Mouse (Mus musculus): ENCODE results near the gene Sema4g. TPM values are rescaled to one million over a fixed set of nuclear protein-coding genes. Genes with fewer than 3 reads are reported as not detected.
A peak's percentile ranks its signal among the peaks of the same experiment; 100 is the strongest.

Sema4g gene
- 6.5 and 6.9 TPM in 2 replicates for polyA plus RNA-seq (2016; fragmentation: Nextera tagmentation; extraction: Ambion mirVana)

DNA sequence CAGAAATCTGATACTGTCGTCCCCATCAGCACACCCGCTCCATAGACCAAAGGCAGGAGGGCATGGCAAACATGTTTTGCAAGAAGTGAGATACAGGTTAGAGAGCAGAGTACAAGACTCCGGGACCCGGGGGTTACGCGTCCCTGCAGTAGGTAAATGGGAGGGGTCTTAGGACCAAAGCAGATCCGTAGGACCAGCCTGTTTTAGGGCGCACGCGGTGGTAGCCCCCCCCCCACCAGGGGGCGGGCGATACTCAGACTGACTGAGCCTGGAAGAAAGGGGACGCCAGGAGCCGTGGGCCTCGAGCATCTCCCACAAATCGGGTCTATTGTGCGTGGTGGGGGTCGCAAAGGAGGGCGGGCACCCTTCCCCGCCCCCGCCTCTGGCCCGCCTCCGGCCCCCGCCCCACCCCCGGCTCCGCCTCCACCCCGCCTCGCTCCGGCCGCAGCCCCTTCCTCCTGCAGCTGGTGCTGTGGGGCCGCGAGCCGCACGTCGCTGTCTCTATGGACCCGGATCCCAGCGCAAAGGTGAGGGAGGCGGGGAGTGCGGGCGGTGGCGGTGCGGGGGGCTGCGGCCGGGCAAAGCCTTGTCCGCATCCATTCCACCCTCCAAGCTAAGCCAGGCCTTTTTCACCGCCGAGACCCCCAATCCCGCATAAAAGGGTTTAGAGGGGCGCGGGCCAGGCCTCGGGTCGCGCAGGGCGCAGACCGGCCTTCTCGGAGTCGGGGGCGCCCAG is at the start of gene Sema4g:
TSS of gene Sema4g (plus strand) at position 271 of the 736 bp plus-strand sequence.
- H3K27ac ChIP-seq: peak within 1 kb of the TSS; percentile 64
- H3K4me2 ChIP-seq: peak within 1 kb of the TSS; percentile 93
- peaks cover 17% of the 10 kb centered on the region; the same call in 1 of the 2 replicates for H3K36me3 ChIP-seq
- 0 out of 2 replicates have a peak, but pooled peaks have one; percentile 63 for ATAC-seq (ENCODE audit: insufficient number of reproducible peaks, insufficient read depth, low FRiP score, low TSS enrichment, low read depth)
- peak within 1 kb of the TSS; percentile 86 for H3K9ac ChIP-seq (replicated peaks)
- no peaks in the 10 kb centered on the region for H3K9me3 ChIP-seq
- H3K27me3 ChIP-seq: no peaks in the 10 kb centered on the region
- H3K4me3 ChIP-seq (replicated peaks): peak within 1 kb of the TSS; percentile 72
- under 1% methylated on average over 53 of the region's 58 CpGs for WGBS
- H3K4me1 ChIP-seq (replicated peaks): peaks cover 37% of the 10 kb centered on the region

DNA sequence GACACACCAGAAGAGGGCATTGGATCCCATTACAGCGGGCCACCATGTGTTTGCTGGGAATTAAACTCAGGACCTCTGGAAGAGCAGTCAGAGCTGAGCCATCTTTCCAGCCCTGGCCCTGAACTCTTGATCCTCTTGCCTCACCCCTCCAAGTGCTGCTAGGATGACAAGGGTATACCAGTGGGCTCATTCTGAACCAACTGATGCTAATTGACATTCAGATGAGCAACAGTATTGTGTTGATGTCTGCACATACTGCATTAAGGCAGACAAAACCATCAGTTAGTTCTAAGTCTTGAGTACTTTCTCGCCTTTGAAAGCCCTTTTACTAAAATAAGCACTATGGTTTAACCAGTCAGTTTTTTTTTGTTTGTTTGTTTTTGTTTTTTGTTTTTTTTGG is 29.3 kb upstream of the Sema4g start:
- no peak for ATAC-seq (ENCODE audit: insufficient number of reproducible peaks, insufficient read depth, low FRiP score, low TSS enrichment, low read depth)
- Histone ChIP-seq H3K27ac (no peak overlapping the region), H3K27me3 (no peaks in the 10 kb centered on the region), H3K4me3 (replicated peaks) (no peak overlapping the region), H3K36me3 (peaks cover 88% of the 10 kb centered on the region), H3K4me2 (no peak overlapping the region), H3K9ac (replicated peaks) (no peak overlapping the region), H3K9me3 (no peaks in the 10 kb centered on the region), H3K4me1 (replicated peaks) (no peaks in the 10 kb centered on the region)
- 98% methylated on average over 2 of the region's 2 CpGs for WGBS

DNA sequence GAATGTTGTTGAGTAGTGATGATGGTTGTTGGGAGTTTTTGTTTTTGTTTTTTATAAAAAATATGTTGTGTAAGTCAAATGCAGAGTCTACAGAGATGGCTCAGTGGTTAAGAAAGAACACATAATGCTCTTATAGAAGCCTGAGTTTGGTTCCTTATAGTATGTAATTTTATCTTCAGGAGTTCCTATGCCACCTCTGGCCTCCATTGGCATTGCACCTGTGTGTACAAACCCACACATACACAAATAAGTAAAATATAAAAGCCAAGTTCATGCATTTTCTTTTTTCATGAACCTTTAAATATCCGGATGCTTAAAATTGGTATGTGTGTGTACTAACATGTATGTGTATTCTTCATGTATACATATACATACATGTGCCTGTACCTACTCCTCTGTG is 22.9 kb upstream of the Sema4g start:
- ATAC-seq (ENCODE audit: insufficient number of reproducible peaks, insufficient read depth, low FRiP score, low TSS enrichment, low read depth): no peak
- Histone ChIP-seq H3K4me2 (no peak overlapping the region), H3K27ac (no peak overlapping the region), H3K4me3 (replicated peaks) (no peak overlapping the region), H3K27me3 (no peaks in the 10 kb centered on the region), H3K36me3 (peaks cover 90% of the 10 kb centered on the region), H3K9ac (replicated peaks) (no peak overlapping the region), H3K4me1 (replicated peaks) (no peaks in the 10 kb centered on the region), H3K9me3 (no peaks in the 10 kb centered on the region)
- WGBS: 91% methylated on average over 1 of the region's 1 CpGs

DNA sequence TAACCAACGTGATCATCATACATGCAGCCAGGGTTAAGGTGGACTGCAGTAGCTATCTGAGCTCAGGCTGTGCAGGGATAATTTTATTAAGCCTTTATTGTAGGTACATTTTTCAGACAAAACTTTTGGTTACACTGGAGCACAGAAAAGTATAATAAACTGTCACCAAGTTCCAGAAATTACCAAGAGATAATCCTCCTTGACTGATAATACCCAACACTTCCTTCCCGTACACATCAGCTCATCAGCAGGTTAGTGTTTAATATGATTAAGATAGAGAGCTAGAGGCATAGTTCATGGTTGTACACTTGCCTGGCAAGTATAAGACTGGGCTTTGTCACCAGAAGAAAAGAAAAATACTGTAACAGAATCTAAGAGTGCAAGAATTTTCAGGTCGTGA is 20.6 kb upstream of the Sema4g start:
- H3K4me1 ChIP-seq (replicated peaks): no peaks in the 10 kb centered on the region
- H3K27me3 ChIP-seq: no peaks in the 10 kb centered on the region
- H3K4me3 ChIP-seq (replicated peaks): no peak overlapping the region
- H3K27ac ChIP-seq: no peak overlapping the region
- WGBS: 82% methylated on average over 3 of the region's 3 CpGs
- H3K4me2 ChIP-seq: no peak overlapping the region
- ATAC-seq (ENCODE audit: insufficient number of reproducible peaks, insufficient read depth, low FRiP score, low TSS enrichment, low read depth): no peak
- H3K9ac ChIP-seq (replicated peaks): no peak overlapping the region
- peaks cover 92% of the 10 kb centered on the region for H3K36me3 ChIP-seq
- H3K9me3 ChIP-seq: no peaks in the 10 kb centered on the region

DNA sequence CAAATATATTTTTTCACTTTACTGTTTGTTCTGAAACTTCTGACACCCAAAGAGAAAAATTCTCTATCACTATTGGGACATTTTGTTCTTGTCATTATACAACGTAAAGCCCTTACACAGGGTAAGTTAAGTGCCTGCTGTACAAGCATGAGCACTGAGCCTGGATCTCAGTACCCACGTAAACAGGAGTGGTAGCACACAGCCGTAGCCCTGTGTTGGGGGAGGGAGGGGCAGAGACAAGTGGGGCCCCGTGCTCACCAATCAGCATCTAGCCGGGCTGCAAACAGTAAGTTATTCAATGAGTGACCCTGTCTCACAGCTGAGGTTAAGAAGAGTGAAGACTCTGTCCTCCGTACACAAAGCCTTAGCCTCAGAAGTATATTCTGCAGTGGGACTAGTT is 12.3 kb upstream of the Sema4g start:
- H3K4me3 ChIP-seq (replicated peaks): no peak overlapping the region
- H3K9me3 ChIP-seq: no peaks in the 10 kb centered on the region
- H3K4me1 ChIP-seq (replicated peaks): no peaks in the 10 kb centered on the region
- no peak for ATAC-seq (ENCODE audit: insufficient number of reproducible peaks, insufficient read depth, low FRiP score, low TSS enrichment, low read depth)
- H3K27ac ChIP-seq: no peak overlapping the region
- H3K9ac ChIP-seq (replicated peaks): no peak overlapping the region
- no peaks in the 10 kb centered on the region for H3K27me3 ChIP-seq
- 90% methylated on average over 6 of the region's 6 CpGs for WGBS
- peaks cover 98% of the 10 kb centered on the region for H3K36me3 ChIP-seq
- H3K4me2 ChIP-seq: no peak overlapping the region

DNA sequence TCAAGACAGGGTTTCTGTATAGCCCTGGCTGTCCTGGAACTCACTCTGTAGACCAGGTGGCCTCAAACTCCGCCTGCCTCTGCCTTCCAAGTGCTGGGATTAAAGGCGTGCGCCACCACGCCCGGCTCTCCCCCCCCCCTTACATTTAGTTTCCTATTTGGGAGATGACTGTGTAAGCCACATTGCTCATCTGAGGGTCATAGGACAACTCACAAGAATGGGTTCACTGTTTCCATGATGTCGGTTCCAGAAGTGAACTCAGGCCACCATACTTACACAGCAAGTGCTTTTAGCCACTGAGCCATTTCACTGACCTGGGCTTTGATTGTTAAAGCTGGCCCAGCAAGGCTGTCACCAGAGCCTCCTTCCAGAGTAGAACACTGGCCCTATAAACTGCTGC is 11.8 kb upstream of the Sema4g start:
- Histone ChIP-seq H3K27ac (no peak overlapping the region), H3K4me1 (replicated peaks) (no peaks in the 10 kb centered on the region), H3K4me3 (replicated peaks) (no peak overlapping the region), H3K4me2 (no peak overlapping the region), H3K9ac (replicated peaks) (no peak overlapping the region), H3K36me3 (peaks cover 97% of the 10 kb centered on the region), H3K9me3 (no peaks in the 10 kb centered on the region), H3K27me3 (no peaks in the 10 kb centered on the region)
- 89% methylated on average over 6 of the region's 6 CpGs for WGBS
- ATAC-seq (ENCODE audit: insufficient number of reproducible peaks, insufficient read depth, low FRiP score, low TSS enrichment, low read depth): no peak

DNA sequence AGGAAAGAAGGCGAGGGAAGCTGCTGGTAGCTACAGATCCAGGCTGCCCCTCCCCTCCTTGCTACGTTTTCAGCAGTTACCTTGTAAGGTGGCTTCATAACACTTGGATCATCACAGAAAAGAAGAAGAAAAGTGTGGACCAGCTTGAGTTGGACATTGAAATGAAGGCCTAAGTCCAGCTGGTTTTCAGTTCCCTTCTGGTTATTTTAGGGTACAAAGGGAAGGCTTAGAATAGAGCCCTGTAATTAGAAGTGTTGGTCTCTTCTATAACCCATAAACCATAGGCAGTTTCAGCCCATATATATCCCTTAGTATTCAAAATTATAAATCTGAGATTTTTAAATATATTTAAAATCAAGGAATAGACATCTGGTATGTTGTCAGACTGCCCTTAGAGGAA is 8.1 kb upstream of the Sema4g start:
- no peak for ATAC-seq (ENCODE audit: insufficient number of reproducible peaks, insufficient read depth, low FRiP score, low TSS enrichment, low read depth)
- H3K36me3 ChIP-seq: peaks cover 71% of the 10 kb centered on the region
- no peak overlapping the region for H3K9ac ChIP-seq (replicated peaks)
- H3K4me2 ChIP-seq: no peak overlapping the region
- H3K27ac ChIP-seq: no peak overlapping the region
- H3K9me3 ChIP-seq: no peaks in the 10 kb centered on the region
- H3K4me1 ChIP-seq (replicated peaks): no peaks in the 10 kb centered on the region
- no peak overlapping the region for H3K4me3 ChIP-seq (replicated peaks)
- H3K27me3 ChIP-seq: no peaks in the 10 kb centered on the region
- 78% methylated on average over 2 of the region's 2 CpGs for WGBS

DNA sequence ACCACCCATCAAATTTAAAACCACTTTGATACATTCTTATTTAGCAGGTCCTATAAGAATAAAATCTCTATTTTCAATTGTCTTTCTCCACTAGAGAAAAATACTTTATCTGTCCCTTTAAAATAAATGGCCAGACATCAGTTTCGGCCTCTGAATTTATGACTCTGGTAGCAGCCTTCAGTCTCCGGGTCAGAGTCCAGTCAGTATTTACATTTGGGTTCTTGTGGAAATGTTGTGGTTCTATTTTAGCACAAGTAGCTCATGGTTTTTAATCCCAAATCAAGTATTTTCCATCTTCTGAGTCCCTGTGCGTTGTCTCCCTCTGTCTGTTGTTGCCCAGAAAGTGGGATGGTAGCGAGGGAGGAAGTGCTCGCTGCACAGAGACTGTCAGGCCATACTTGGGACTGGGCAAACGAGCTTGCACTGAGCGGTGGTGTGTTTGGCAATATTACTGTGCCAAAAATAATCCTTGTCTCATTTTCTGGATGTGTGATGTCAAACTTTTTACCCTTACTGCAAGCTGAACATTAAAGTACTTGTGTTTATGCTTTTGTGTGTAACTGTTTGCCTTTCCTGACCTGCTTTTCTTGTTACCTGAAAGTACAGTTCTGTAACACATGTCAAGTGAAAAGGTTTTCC is 6.3 kb upstream of the Sema4g start:
- ATAC-seq (ENCODE audit: insufficient number of reproducible peaks, insufficient read depth, low FRiP score, low TSS enrichment, low read depth): no peak
- Histone ChIP-seq H3K4me3 (replicated peaks) (no peak overlapping the region), H3K27ac (no peak overlapping the region), H3K27me3 (no peaks in the 10 kb centered on the region), H3K4me1 (replicated peaks) (0 out of 2 replicates have a peak, but pooled peaks cover 3% of the 10 kb centered on the region), H3K9me3 (no peaks in the 10 kb centered on the region), H3K36me3 (peaks cover 53% of the 10 kb centered on the region), H3K4me2 (no peak overlapping the region), H3K9ac (replicated peaks) (no peak overlapping the region)
- 85% methylated on average over 7 of the region's 7 CpGs for WGBS

DNA sequence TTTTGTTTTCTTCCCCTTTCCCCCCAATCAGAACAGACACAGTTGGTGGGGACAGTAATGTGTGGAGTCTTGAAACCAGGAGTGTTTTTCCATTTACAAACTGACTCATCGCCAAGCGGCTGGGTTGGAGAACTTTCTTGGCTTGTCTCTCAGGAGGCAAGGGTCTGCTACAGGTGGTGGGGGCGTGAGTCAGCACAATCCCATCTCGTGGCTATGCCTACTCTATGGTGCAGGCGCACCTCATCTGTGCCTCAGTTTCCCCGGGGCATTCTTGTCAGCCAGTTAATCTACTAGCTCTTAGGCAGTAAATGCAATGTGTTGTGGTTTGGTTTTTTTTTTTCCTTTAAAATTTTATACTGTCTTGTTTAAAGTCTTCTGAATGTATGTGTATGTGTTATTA is 5.5 kb upstream of the Sema4g start:
- H3K4me2 ChIP-seq: no peak overlapping the region
- no peak for ATAC-seq (ENCODE audit: insufficient number of reproducible peaks, insufficient read depth, low FRiP score, low TSS enrichment, low read depth)
- H3K36me3 ChIP-seq: peaks cover 46% of the 10 kb centered on the region
- H3K4me1 ChIP-seq (replicated peaks): 0 out of 2 replicates have a peak, but pooled peaks cover 5% of the 10 kb centered on the region
- H3K9ac ChIP-seq (replicated peaks): no peak overlapping the region
- no peaks in the 10 kb centered on the region for H3K9me3 ChIP-seq
- H3K27me3 ChIP-seq: no peaks in the 10 kb centered on the region
- H3K27ac ChIP-seq: no peak overlapping the region
- H3K4me3 ChIP-seq (replicated peaks): no peak overlapping the region
- WGBS: 89% methylated on average over 6 of the region's 6 CpGs

DNA sequence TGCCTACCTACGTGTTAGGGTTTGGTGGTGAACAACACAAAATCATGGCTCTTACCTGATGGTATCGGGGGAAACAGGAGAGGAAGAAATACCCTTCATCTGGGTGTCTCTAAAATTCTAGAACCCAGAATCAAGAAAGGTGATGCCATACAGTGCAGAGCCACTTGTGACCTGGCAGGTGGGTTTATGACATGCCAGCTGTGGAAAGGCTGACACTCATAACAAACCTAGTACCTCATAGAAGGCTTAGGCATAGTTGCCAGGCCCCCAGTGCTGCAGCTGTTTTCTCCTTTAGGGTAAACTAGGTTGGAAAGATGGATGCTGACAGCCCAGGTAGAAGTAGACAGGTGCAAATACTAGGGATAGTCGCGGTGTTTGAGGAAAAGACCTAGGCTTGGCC is 4.5 kb upstream of the Sema4g start:
- Histone ChIP-seq H3K9me3 (no peaks in the 10 kb centered on the region), H3K27me3 (no peaks in the 10 kb centered on the region), H3K36me3 (peaks cover 36% of the 10 kb centered on the region), H3K4me1 (replicated peaks) (peaks cover 9% of the 10 kb centered on the region; the same call in 1 of the 2 replicates), H3K4me3 (replicated peaks) (no peak overlapping the region), H3K27ac (no peak overlapping the region), H3K9ac (replicated peaks) (no peak overlapping the region), H3K4me2 (no peak overlapping the region)
- no peak for ATAC-seq (ENCODE audit: insufficient number of reproducible peaks, insufficient read depth, low FRiP score, low TSS enrichment, low read depth)
- 92% methylated on average over 4 of the region's 4 CpGs for WGBS

DNA sequence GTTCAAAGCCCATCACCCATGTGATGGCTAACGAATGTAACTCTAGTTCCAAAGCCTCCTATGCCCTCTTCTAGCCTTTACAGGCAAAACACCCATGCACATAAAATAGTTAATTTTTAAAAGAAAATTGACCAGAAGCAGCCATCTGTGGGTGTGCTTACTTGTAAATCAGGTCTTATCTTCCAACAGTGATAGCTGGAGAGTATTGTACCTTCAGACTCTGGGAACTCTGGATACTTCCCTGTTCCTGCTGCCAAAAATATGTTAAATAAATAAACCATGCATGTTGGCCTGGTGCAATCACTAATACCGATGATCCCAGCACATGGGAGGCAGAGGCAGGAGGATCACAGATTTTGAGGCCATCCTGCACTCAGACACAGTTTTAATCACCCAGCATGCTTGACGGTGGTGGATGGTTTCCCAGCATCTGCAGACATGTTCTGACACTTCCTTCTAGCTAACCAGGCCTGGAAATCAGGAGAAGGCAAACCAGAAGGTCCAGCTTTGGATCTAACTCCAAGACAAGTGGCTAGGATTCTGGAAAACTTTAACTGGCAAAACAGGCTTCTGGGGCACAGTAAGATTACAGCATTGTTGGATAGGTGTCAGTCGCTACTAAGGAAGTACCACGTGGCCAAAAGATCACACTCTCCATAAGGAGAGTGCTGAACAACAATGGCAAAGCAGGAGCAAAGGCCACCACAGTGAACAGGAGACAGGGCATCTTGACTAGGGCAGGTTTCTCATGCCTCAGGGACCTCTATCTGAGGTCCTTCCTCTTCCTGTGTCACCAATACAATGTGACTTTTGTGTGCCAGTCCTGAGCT is 3.5 kb upstream of the Sema4g start:
- Histone ChIP-seq H3K4me3 (replicated peaks) (no peak overlapping the region), H3K27ac (no peak overlapping the region), H3K4me2 (no peak overlapping the region), H3K9me3 (no peaks in the 10 kb centered on the region), H3K9ac (replicated peaks) (no peak overlapping the region), H3K27me3 (no peaks in the 10 kb centered on the region), H3K36me3 (peaks cover 26% of the 10 kb centered on the region), H3K4me1 (replicated peaks) (peaks cover 19% of the 10 kb centered on the region)
- ATAC-seq (ENCODE audit: insufficient number of reproducible peaks, insufficient read depth, low FRiP score, low TSS enrichment, low read depth): no peak
- 65% methylated on average over 5 of the region's 5 CpGs for WGBS
